Mouse (Mus musculus) 3T3-L1 (cell line): Measurements from ENCODE around the gene Dclk2.

Experiments
- DNase-seq: peaks from one replicate; pipeline ENCODE4 v3.0.0-alpha.2; 2015; ENCODE audit warnings: low read depth, low spot score

The Dclk2 gene

DNA sequence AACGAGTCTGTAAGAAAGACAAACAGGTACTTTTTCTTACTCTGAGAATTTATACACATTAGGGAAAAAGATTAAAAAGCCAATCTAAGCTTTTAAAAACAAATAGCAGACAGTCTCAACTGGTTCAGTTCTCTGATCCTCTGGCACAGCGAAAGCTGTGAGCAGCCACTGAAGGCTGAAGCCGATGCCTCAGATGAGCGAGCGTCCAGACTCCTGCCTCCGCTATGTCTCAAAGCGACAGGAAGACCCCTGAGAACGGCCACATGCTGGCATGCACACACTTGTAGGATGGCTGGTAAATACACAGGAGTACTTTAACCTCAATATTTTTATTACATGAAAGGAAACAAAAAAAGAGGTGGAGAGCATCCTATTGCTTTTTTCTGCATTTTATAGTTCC, 160.8 kb downstream of the Dclk2 start:
- DNase-seq, result no peak

DNA sequence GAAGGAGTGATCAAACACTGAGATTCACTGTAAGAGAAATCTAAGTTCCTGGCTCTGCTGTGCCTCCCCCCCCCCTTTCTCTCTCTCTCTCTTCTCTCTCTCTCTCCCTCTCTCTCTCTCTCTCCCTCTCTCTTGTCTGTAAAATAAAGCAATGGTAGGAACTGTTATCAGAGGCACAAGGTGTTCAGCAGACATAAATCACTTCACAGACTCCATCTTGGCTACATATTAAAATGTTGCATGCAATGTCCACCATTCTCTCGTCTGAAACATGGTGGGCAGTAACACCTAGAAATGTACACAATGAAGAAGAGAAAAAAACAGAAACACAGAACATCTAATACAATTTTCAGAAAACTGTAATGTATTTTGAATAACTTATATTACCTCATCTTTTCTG, 161.3 kb downstream of the Dclk2 start:
- DNase-seq, result no peak

DNA sequence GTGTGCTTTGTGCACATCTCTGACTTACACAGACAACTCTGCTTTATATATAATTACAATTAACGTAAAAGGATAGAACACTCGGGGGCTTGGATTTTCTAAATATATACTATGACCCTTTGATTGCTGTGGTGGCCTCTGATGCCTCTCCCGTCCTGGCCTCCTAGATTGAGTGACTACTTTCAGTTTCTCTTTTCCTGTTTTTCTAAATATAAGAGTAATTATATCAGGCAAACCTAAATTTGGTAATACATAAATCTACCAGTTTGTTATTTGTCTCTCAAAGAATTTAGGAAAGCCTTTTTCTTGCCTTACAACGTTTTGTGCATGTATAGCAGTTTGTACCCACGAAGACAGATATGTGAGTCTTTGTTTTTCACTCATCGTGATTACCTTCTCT, 161.9 kb downstream of the Dclk2 start:
- no peak for DNase-seq

DNA sequence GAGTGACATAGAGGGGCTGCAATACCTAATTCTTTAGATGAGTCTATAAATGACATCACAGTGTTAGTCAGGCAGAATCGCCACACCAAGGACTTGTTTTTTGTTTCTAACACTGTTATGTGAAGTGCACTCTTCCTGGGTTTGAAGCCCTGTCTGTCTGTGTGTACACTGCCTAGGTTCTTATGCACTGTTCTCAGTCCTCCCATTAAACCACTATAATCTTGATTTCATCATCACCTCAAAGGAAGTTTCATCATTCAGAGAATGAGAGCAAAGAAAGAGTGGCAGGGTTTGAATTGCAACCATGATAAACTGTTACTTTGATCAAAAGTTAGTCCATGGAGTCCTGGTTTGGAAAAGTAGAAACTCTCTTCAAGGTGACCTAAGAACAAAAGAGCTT, 164.1 kb downstream of the Dclk2 start:
- no peak for DNase-seq

DNA sequence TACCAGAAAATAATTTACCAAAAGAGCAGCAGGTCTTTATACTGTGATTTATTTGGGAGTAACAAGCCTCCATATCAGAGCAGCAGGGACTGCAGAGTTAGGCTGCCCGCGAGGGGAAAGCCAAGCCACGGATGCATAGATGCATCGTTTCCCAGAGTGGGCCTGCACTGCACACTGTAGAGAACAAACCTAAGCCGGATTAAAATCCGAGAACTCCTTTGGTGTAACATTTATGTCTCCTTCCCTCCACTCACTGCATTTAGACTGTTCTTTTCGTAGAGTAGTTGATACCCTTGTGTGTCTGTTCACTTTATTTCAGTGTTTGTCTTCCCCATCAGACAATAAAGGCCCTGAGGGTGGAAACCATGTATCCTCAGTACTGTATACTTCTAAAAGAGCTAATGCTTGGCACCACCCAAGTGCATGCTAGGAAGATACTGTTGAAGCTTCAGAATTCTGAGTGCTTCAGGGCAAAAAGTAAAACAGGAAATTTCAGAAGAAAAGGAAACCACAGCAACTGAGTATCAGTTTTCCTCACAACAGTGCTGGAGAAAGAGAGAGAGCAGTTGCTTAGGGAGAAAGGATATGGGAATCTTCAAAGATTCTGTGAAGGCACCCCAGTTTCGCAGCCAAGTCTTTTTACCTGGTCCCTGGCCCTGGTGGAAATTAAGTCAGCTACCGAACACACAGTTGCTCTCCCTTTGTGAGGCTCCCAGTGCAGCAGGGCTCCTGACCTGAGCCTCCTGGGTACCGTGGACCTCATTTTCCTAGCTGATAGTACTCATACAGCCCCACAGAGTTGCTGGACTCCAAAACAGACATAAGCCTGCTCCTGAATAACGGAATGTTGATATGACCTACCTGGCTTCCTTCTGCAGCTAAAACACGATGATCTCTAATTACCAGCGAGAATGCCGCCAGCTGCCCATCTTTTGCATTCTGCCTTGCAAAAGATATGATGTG, 165.8 kb downstream of the Dclk2 start:
- no peak for DNase-seq

DNA sequence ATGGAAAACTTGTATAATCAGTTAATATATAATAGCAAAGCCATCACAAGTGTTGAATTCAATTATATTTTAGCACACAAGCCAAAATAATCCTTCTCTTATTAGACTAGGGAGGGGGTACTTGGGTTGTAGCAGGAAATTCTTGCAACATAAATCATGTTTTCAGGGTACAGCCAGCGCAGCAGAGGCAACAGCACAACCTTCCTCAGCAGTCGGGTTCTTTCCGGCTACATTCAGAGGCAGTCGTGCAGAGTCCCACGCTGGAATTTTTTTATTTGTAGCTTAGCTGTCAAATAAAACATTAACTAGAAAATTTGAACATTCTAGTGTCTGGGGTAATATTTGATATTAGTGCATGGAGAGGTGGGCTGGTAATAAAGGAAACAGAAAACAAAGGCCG, 166.5 kb downstream of the Dclk2 start:
- DNase-seq, result no peak

DNA sequence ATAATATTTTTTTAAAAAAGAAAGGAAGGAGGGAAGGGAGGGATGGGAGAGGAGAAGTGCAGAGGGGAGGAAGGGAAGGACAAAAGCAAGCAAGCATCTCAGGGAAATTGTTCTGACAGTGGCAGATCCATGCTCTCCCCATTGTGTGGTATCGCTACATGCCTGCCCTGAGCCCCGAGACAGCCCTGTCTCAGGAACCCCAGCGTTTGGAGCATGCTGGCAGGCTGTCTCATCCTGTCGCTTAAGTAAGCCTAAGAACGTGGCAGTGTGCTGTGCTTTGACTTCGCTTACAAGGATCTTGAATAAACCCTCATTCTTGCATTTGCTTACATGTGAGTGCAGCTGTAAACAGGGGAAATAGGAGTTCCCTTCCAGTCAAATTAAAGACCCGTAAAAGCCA, 170.0 kb downstream of the Dclk2 start:
- no peak for DNase-seq

DNA sequence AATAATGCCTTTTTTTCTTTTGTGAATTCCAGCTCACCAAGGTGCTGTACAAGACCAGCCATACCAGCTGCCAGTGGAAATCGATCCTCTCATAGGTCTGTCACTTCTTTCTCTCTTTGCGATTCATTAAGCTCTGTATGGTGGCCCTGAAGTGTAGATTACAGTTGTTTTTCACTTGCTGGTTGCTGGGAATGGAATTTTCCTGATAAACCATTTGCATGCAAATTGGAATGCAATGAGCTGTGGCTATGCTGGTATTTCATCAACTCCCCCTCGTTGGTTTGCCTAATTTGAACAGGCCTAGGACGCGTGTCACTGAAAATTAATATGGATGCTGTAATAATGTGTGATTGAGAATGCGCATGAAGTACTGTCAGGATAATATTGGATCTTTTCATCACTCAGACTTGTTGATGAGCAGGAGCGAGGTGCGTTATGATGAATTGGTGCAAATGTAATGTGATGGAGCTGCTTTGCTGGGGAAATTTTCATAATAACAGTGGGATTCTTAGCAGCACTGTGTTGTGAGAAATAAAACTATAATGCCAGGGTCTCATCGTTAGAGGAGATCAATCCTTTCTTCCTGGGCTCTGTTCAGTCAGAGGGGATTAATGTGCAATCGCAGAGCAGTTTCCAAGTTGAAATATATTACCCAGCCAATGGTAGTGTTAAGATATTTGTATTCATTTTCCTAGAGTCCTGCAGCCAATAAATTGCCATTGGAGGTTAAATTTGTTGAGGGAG, 174.7 kb downstream of the Dclk2 start:
- no peak for DNase-seq

DNA sequence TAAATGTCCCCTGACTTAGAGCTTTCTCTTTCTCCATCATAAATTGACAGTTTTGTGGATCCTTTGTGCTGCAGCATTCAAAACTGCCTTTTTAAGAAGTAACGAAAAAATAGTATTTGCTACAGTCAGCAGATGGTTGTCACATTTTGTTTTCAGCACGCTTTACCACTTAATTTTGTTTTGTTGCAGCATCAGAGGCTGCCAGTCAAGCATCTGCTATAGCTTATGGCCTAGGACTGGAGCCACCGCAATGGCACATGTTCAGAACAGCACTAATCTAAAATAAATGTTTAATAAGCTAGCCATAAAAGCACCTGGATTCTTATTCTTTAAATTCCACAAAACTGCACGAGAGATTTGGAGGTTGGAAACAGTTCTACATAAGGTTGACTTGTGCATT, 175.3 kb downstream of the Dclk2 start:
- DNase-seq, result no peak

DNA sequence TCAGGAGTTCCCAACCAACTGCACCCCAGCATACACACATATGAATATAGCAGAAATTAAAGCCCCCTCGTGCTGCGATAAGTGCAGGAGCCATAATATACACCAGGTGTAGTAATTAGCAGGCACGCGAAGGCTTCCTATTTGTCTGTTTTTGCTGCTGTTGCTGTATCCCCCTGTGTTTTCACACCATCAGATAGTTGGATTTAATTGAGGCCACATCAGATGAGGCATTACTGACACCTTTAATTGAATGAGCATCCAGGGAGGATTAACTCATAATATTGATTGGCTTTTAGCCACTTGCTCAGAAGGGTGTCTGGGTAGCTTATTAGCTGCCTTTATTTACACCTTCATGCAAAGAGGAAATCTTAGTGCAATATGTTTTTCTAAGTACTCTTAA, 180.9 kb downstream of the Dclk2 start:
- DNase-seq, result no peak

DNA sequence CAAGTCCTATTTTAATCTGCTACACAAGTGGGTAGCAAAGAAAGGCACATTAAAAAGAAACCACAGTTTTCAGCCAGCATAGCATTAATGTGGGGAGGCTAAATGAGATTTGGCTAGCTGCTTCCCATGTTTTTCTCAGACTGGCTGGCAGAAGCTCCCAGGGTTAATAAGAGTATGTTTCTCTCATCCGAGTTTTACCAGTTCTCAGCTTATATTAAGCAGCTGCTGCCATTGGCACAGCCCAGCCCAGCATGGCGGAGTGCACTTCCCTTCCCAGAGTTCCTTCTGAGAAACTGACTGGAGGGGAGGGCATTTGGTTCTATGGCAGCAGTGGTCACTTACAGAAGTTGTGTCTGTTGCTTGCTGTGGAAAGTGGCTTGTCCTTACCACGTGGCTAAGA, 181.8 kb downstream of the Dclk2 start:
- DNase-seq, result no peak
